Mouse (Mus musculus): ENCODE measurements around the gene Tada1. TPM values are rescaled to one million over a fixed set of nuclear protein-coding genes. Genes with fewer than 3 reads are reported as not detected.

Tada1 gene
- 52.2 and 53.6 TPM in 2 replicates for polyA plus RNA-seq (2015; fragmentation: Nextera tagmentation; extraction: Ambion mirVana)

DNA sequence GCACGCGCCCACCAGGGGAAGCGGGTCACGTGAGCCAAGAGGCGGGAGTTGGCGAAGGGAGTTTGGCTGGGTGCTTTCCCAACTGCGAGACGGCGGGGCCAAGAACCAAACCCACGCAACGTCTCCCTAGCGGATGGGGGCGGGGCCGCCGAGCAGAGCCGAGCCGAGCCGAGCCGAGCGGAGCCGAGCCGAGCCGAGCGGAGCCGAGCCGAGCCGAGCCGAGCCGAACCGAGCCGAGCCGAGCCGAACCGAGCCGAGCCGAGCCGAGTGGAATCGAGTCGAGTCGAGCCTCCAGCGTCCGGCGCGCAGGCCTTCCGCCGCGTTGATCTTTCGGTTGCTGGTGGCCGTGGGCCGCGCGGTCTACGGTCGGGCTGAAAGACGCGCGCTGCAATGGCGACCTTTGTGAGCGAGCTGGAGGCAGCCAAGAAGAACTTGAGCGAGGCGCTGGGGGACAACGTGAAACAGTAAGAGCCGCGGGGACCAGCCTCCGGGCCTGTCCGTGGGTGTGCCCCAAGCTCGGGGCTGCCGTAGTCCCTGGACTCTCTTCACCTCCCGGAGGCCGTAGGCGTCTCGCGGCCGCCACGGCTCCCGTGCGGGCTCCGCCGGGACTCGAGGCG is at the start of gene Tada1:
Gene Tada1, plus strand, starts transcription at position 85 of the 617 bp plus-strand sequence.
- peak within 1 kb of the TSS; percentile 79 for H3K9ac ChIP-seq
- H3K4me3 ChIP-seq (replicated peaks) = peak within 1 kb of the TSS; percentile 64
- peaks cover 18% of the 10 kb centered on the region for H3K4me1 ChIP-seq
- H3K9me3 ChIP-seq (replicated peaks) = no peaks in the 10 kb centered on the region
- peak within 1 kb of the TSS; percentile 72 for H3K4me2 ChIP-seq (replicated peaks)
- no peaks in the 10 kb centered on the region for H3K27me3 ChIP-seq
- H3K36me3 ChIP-seq = peaks cover 12% of the 10 kb centered on the region
- peak; percentile 95 for ATAC-seq (ENCODE audit: insufficient number of reproducible peaks, low FRiP score, low TSS enrichment, low read depth)
- peak within 1 kb of the TSS; percentile 88 for H3K27ac ChIP-seq (replicated peaks)
- WGBS = under 1% methylated on average over 81 of the region's 81 CpGs

DNA sequence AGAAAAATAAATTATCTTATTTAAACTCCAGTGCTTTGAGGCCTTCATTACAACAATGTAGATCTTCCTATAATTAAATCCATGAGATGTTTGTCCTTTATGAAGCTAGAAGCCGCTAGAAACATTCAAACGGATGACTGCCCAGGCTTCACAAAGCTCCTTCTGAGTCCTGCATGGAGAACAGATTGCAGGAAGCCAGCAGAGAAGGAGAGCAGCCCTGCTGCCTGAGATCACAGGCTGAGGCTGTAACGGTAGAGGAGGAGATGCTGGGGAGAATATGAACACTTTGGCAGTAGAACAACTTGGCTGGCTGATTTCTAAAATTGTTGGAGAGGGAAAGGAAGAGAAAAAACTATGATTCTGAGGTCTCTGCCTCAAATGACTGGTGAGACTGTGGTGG is 48.1 kb upstream of the Tada1 start:
- Histone ChIP-seq H3K27ac (replicated peaks) (no peak overlapping the region), H3K9ac (no peak overlapping the region), H3K4me3 (replicated peaks) (no peak overlapping the region), H3K4me2 (replicated peaks) (no peak overlapping the region), H3K27me3 (no peaks in the 10 kb centered on the region), H3K4me1 (no peaks in the 10 kb centered on the region), H3K9me3 (replicated peaks) (no peaks in the 10 kb centered on the region), H3K36me3 (no peaks in the 10 kb centered on the region)
- WGBS = 51% methylated on average over 3 of the region's 3 CpGs
- no peak for ATAC-seq (ENCODE audit: insufficient number of reproducible peaks, low FRiP score, low TSS enrichment, low read depth)

DNA sequence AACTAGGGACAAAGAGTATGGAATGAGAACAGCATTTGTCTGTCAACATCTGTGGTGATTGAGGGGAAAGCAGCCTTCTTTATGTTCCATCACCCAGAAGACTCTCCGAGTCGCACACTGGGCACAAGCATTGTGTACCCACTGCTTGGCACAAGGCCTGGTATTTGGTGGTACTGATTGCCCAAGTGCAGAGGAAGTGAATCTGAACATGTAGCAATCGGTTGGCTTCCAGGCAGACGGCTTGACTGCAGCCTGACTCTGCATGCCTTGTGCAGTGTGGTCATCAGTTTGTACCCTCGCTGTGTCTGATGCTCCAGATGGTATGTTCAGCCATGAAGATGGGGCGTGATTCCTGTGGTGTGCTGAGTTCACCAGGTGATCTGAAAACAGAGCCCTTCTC is 39.8 kb upstream of the Tada1 start:
- Histone ChIP-seq H3K4me3 (replicated peaks) (no peak overlapping the region), H3K9me3 (replicated peaks) (no peaks in the 10 kb centered on the region), H3K27ac (replicated peaks) (no peak overlapping the region), H3K27me3 (no peaks in the 10 kb centered on the region), H3K4me2 (replicated peaks) (no peak overlapping the region), H3K9ac (no peak overlapping the region), H3K4me1 (no peaks in the 10 kb centered on the region), H3K36me3 (no peaks in the 10 kb centered on the region)
- no peak for ATAC-seq (ENCODE audit: insufficient number of reproducible peaks, low FRiP score, low TSS enrichment, low read depth)
- 86% methylated on average over 6 of the region's 6 CpGs for WGBS

DNA sequence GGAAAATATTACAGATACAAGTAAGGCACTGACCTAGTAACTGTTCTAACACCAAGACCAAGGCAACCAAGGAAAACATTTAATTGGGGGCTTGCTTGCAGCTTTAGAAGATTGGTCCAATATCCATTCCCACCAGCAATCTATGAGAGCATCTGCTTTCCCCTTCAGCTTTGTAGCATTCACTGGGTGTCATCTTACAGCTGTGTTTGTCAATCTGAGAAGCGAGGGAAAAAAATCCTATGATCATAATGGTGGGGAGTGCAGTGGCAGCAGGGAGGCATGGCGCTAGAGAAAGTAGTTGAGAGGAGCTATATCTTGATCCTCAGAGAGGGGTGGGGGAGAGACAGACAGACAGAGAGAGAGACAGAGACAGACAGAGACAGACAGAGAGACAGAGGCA is 36.8 kb upstream of the Tada1 start:
- no peak for ATAC-seq (ENCODE audit: insufficient number of reproducible peaks, low FRiP score, low TSS enrichment, low read depth)

DNA sequence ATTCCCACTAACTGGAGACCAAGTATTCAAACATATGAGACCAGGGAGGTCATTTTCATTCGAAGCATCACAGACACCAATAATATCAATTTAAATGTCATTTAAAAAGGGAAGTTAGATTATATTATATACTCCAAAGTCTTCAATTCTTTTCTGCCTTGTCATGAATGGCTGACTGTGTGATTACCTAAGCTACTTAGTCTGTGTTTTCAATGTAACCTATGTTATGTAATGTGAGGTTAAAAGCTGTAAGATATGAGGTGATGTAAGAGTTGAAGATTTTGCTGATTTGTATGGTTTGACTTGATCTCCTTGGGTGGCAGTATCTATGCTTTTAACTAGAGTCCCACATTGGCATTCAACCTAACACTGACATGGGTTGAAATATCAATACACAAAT is 36.4 kb upstream of the Tada1 start:
- no peak overlapping the region for H3K9ac ChIP-seq
- no peak overlapping the region for H3K27ac ChIP-seq (replicated peaks)
- no peak for ATAC-seq (ENCODE audit: insufficient number of reproducible peaks, low FRiP score, low TSS enrichment, low read depth)
- no peak overlapping the region for H3K4me3 ChIP-seq (replicated peaks)
- no peaks in the 10 kb centered on the region for H3K36me3 ChIP-seq
- 78% methylated on average over 1 of the region's 1 CpGs for WGBS
- no peaks in the 10 kb centered on the region for H3K27me3 ChIP-seq
- no peaks in the 10 kb centered on the region for H3K9me3 ChIP-seq (replicated peaks)
- H3K4me2 ChIP-seq (replicated peaks) = no peak overlapping the region
- H3K4me1 ChIP-seq = no peaks in the 10 kb centered on the region

More for the DNA sequence above, 36.8 kb upstream of the Tada1 start:
- H3K36me3 ChIP-seq = no peaks in the 10 kb centered on the region
- H3K4me2 ChIP-seq (replicated peaks) = no peak overlapping the region
- no peaks in the 10 kb centered on the region for H3K4me1 ChIP-seq
- no peak overlapping the region for H3K27ac ChIP-seq (replicated peaks)
- no peaks in the 10 kb centered on the region for H3K27me3 ChIP-seq
- no peaks in the 10 kb centered on the region for H3K9me3 ChIP-seq (replicated peaks)
- no peak overlapping the region for H3K9ac ChIP-seq
- no peak overlapping the region for H3K4me3 ChIP-seq (replicated peaks)
- WGBS = 40% methylated on average over 2 of the region's 2 CpGs

DNA sequence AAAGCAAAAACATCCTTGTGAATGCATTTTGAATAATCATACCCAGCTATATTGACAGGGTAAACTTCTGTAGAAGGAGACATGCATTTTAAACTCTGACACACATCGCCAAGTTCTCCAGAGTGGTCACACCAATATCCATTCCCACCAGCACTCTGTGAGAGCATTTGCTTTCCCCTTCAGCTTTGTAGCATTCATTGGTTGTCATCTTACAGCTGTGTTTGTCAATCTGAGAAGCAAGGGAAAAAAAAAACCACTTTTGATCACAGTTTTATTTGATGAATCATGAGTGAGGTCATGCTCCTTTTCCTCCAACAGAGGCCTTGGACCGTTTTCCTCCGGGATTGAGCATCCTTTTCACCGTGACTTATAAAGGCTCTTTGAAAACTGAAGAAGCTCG is 35.3 kb upstream of the Tada1 start:
- H3K9me3 ChIP-seq (replicated peaks) = no peaks in the 10 kb centered on the region
- H3K27ac ChIP-seq (replicated peaks) = no peak overlapping the region
- no peak overlapping the region for H3K9ac ChIP-seq
- H3K4me3 ChIP-seq (replicated peaks) = no peak overlapping the region
- H3K27me3 ChIP-seq = no peaks in the 10 kb centered on the region
- no peaks in the 10 kb centered on the region for H3K4me1 ChIP-seq
- 50% methylated on average over 5 of the region's 5 CpGs for WGBS
- ATAC-seq (ENCODE audit: insufficient number of reproducible peaks, low FRiP score, low TSS enrichment, low read depth) = no peak
- no peaks in the 10 kb centered on the region for H3K36me3 ChIP-seq
- no peak overlapping the region for H3K4me2 ChIP-seq (replicated peaks)

DNA sequence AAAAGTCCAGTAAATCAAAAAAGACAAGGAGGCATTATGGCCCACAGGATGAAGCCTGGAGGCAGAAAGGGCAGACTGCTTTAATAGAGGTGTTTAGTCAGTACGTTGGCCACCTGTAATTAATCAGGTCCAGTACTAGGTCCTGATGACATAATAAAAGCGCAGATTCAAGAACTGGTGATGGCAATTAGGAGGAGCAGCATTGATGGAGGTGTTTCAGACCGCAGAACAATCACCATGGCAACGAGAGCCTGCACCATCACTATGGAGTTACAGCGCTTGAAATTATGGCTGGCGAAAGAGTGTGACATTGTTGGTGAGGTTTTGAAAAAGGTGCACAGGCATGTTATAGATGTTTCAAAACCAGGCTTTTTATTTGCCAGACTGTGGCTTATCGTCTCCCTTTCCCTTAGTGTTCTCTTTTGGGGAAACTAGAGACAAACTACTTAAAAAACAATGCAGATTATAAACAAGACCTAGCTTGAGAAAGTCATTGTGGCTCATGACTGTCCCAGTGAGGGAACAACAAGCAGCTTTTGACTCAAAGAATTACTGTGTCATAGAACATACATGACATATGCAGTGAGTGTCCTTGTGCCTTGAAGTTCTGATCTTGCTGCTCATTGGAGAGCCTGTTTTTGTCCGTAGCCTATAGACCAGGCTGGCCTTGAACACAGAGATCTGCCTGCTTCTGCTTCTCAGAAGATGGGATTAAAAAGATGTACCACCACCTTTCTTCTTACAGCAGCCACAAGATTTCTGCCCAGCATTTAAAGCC is 34.4 kb upstream of the Tada1 start:
- no peak overlapping the region for H3K4me2 ChIP-seq (replicated peaks)
- no peaks in the 10 kb centered on the region for H3K27me3 ChIP-seq
- no peak overlapping the region for H3K9ac ChIP-seq
- H3K27ac ChIP-seq (replicated peaks) = no peak overlapping the region
- no peak overlapping the region for H3K4me3 ChIP-seq (replicated peaks)
- ATAC-seq (ENCODE audit: insufficient number of reproducible peaks, low FRiP score, low TSS enrichment, low read depth) = no peak
- whole genome bisulfite sequencing = 60% methylated on average over 8 of the region's 8 CpGs
- H3K36me3 ChIP-seq = no peaks in the 10 kb centered on the region
- no peaks in the 10 kb centered on the region for H3K9me3 ChIP-seq (replicated peaks)
- H3K4me1 ChIP-seq = no peaks in the 10 kb centered on the region

DNA sequence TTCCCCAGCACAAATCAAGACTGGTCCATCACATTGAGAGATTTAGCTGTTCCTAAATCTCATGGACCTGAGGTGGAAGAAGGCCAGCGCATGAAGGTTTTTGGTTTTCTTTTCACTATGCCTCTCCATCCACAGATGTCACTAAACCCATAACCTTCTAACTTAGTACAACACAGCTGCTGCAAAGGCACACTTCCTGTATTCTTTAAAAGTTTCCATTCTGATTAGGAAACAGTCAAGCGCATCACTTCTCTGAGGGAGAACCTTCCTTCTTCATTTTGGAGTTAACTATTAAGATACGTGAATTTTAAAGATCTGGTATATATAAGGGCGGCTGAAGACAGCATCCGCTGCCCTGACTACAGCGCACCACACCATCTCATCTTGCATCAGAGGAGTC is 33.3 kb upstream of the Tada1 start:
- no peaks in the 10 kb centered on the region for H3K4me1 ChIP-seq
- ATAC-seq (ENCODE audit: insufficient number of reproducible peaks, low FRiP score, low TSS enrichment, low read depth) = no peak
- H3K36me3 ChIP-seq = no peaks in the 10 kb centered on the region
- no peak overlapping the region for H3K27ac ChIP-seq (replicated peaks)
- H3K9ac ChIP-seq = no peak overlapping the region
- H3K4me2 ChIP-seq (replicated peaks) = no peak overlapping the region
- H3K27me3 ChIP-seq = no peaks in the 10 kb centered on the region
- H3K9me3 ChIP-seq (replicated peaks) = no peaks in the 10 kb centered on the region
- 90% methylated on average over 6 of the region's 6 CpGs for WGBS
- no peak overlapping the region for H3K4me3 ChIP-seq (replicated peaks)

DNA sequence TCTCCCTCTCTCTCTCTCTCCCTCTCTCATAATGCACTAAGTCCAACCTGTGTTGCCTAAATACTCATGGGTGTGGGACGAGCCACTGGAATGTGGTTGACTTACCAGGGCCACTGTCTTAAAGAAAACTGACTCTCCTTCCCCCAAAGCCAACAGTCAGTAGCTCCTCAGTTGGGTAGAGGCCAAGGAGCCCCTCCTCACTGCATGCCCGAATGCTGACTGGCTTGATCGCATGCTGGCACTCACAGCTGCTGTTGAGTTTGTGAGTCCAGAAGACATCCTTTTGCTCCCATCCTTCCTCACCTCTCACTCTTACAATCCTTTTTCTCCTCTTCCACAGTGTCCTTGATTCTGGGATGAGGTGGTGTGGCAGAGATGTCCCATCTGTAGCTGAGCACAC is 32.0 kb upstream of the Tada1 start:
- no peak overlapping the region for H3K27ac ChIP-seq (replicated peaks)
- no peak for ATAC-seq (ENCODE audit: insufficient number of reproducible peaks, low FRiP score, low TSS enrichment, low read depth)

DNA sequence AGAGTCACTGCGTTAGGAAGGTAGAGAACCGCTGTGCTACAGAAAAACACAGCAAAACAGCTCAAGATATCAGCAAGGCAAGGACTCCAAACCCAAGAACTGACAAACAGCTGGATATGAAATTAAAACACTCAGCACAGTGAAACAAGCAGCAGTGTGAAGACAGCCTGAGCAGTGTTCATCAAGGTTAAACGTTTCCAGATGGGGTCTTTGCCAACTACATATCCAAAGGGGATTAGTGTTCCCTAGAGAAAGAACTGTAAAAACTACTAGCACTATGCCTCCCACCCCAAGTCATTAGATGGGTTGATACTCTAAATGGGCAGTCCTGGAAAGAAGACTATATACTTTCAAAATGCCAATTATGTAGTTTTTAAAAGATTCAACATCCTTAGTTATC is 29.6 kb upstream of the Tada1 start:
- Histone ChIP-seq H3K4me1 (no peaks in the 10 kb centered on the region), H3K27ac (replicated peaks) (no peak overlapping the region), H3K36me3 (no peaks in the 10 kb centered on the region), H3K4me2 (replicated peaks) (no peak overlapping the region), H3K9me3 (replicated peaks) (no peaks in the 10 kb centered on the region), H3K4me3 (replicated peaks) (no peak overlapping the region), H3K27me3 (no peaks in the 10 kb centered on the region), H3K9ac (no peak overlapping the region)
- WGBS = 59% methylated on average over 3 of the region's 3 CpGs
- no peak for ATAC-seq (ENCODE audit: insufficient number of reproducible peaks, low FRiP score, low TSS enrichment, low read depth)

More for the DNA sequence above, 32.0 kb upstream of the Tada1 start:
- 75% methylated on average over 3 of the region's 3 CpGs for WGBS
- no peaks in the 10 kb centered on the region for H3K27me3 ChIP-seq
- H3K4me3 ChIP-seq (replicated peaks) = no peak overlapping the region
- H3K9ac ChIP-seq = no peak overlapping the region
- H3K4me1 ChIP-seq = no peaks in the 10 kb centered on the region
- no peak overlapping the region for H3K4me2 ChIP-seq (replicated peaks)
- no peaks in the 10 kb centered on the region for H3K9me3 ChIP-seq (replicated peaks)
- no peaks in the 10 kb centered on the region for H3K36me3 ChIP-seq

DNA sequence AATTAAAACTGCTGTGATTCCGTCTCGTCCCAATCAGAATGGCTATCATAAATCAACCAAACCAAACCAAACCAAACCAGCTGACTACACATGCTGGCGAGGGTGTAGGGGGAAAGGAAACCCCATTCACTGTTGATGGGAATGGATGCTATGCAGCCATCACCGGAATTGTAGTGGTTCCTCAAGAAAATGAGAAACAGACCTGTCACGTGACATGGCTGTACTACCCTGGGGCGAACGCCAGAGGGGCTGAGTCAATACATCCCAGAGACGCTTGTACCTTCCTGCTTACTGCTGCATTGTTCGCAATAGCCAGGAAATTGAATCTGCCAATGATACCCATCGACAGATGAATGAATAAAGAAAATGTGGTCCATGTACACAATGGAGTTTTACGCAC is 29.1 kb upstream of the Tada1 start:
- Histone ChIP-seq H3K27ac (replicated peaks) (no peak overlapping the region), H3K4me2 (replicated peaks) (no peak overlapping the region), H3K4me1 (no peaks in the 10 kb centered on the region), H3K9me3 (replicated peaks) (no peaks in the 10 kb centered on the region), H3K36me3 (no peaks in the 10 kb centered on the region), H3K27me3 (no peaks in the 10 kb centered on the region), H3K9ac (no peak overlapping the region), H3K4me3 (replicated peaks) (no peak overlapping the region)
- 42% methylated on average over 11 of the region's 11 CpGs for WGBS
- ATAC-seq (ENCODE audit: insufficient number of reproducible peaks, low FRiP score, low TSS enrichment, low read depth) = no peak

All from embryonic facial prominence, embryonic 15.5 days (tissue).